Mouse (Mus musculus) cerebellum, adult 2 months (tissue): ENCODE results near the gene Olfr521. TPM values are rescaled to one million over a fixed set of nuclear protein-coding genes. Genes with fewer than 3 reads are reported as not detected.
"Not testable (repeated sequence)": the region's sequence is repeated elsewhere in the genome, so short reads cannot be mapped to it uniquely, and the experiment has no call there.

Experiments used
- DNase-seq, 2 experiments: peaks; one replicate each; pipeline ENCODE4 v3.0.0; 2021
- H3K27ac ChIP-seq: fragments of 200-500 bp; 2 replicates; pipeline ENCODE4 v1.5.1; 2012; ENCODE audit warnings: low read length, control low read depth, inconsistent platforms; ENCODE audit not compliant: insufficient read depth
- H3K27me3 ChIP-seq: fragments of 200-500 bp; 2 replicates; pipeline ENCODE4 v1.6.1; 2012; ENCODE audit warnings: inconsistent platforms, mild to moderate bottlenecking, low read length, moderate library complexity; ENCODE audit not compliant: control insufficient read depth, insufficient read depth
- H3K4me1 ChIP-seq: fragments of 200-500 bp; 2 replicates; pipeline ENCODE4 v1.6.1; 2011; ENCODE audit warnings: low read length; ENCODE audit not compliant: control insufficient read depth, insufficient read depth
- H3K4me3 ChIP-seq: fragments of 200-500 bp; replicated peaks from 2 replicates; pipeline ENCODE3; 2011; ENCODE audit warnings: mild to moderate bottlenecking, low read depth, low read length, control low read depth; ENCODE audit not compliant: insufficient read depth
- CTCF ChIP-seq: fragments of 200-500 bp; IDR thresholded peaks from 2 replicates; pipeline ENCODE4 v1.5.1; 2011; ENCODE audit warnings: low read depth, mild to moderate bottlenecking, control low read depth, low read length, moderate library complexity, borderline replicate concordance; ENCODE audit not compliant: insufficient read depth
- POLR2A ChIP-seq: fragments of 200-500 bp; IDR thresholded peaks from 2 replicates; pipeline ENCODE4 v1.6.1; 2011; ENCODE audit warnings: low read length, control low read depth, borderline replicate concordance; ENCODE audit not compliant: insufficient read depth
- WGBS: fragments of 180-500 bp; shearing (Covaris S2); methylation state at CpG from one replicate; pipeline ENCODE4 v1.1.7; 2018; 5-methylcytosine and 5-hydroxymethylcytosine counted together
- polyA plus RNA-seq: library from polyadenylated mRNA; depleted of rRNA; stranded (reverse); fragments of >200 nt; gene quantifications from 2 replicates; pipeline ENCODE4 v1.2.3, GENCODE M21; 2012

Gene Olfr521
- polyA plus RNA-seq, 1 experiment = not detected

DNA sequence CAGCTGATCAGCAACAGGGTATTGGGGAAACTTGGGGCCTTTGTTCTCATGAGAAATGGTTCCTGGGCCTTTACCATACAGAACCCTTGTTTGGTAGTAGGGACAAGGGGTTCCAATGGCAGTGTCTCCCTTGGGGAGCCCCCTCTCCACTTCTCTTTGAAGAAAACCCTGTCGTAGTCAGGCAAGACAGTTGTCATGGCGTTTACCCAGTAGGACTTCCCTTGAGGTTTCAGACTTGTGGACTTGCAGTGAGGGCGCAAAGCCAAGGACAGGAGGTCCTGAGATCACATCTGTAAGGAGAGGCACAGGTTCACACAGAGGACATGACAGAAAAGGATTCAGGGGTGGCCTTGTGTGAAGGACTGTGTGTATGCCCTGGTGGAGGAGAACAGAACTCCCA is 33.2 kb downstream of the Olfr521 start:
- Histone ChIP-seq H3K27ac (no peak overlapping the region), H3K4me3 (no peak overlapping the region), H3K4me1 (peaks cover 2% of the 10 kb centered on the region; the same call in 1 of the 2 replicates), H3K27me3 (no peaks in the 10 kb centered on the region)
- TF ChIP-seq POLR2A (no peak), CTCF (no peak)
- WGBS = 87% methylated on average over 3 of the region's 3 CpGs
- no peak for DNase-seq

DNA sequence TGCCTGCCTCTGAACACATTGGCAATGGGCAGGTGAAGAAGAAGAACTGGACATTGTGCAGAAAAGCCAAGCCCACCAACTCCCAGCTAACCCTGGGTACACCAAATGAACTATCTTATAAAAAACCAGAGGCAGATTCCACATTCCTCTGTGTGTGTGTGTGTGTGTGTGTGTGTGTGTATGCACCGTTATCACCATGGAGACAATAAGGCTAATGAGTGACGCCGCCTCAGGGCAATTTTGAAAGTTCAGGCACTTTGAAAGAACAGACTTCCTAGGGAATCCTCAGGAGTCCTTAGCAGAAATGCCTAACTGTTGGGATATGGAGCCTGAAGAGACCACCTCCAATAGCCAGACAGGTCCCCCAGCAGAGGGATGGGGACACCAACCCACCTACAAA is 34.0 kb downstream of the Olfr521 start:
- Histone ChIP-seq H3K27me3 (no peaks in the 10 kb centered on the region), H3K4me3 (no peak overlapping the region), H3K4me1 (peaks cover 2% of the 10 kb centered on the region; the same call in 1 of the 2 replicates), H3K27ac (no peak overlapping the region)
- 82% methylated on average over 3 of the region's 3 CpGs for WGBS
- no peak for TF ChIP-seq POLR2A
- DNase-seq = no peak

DNA sequence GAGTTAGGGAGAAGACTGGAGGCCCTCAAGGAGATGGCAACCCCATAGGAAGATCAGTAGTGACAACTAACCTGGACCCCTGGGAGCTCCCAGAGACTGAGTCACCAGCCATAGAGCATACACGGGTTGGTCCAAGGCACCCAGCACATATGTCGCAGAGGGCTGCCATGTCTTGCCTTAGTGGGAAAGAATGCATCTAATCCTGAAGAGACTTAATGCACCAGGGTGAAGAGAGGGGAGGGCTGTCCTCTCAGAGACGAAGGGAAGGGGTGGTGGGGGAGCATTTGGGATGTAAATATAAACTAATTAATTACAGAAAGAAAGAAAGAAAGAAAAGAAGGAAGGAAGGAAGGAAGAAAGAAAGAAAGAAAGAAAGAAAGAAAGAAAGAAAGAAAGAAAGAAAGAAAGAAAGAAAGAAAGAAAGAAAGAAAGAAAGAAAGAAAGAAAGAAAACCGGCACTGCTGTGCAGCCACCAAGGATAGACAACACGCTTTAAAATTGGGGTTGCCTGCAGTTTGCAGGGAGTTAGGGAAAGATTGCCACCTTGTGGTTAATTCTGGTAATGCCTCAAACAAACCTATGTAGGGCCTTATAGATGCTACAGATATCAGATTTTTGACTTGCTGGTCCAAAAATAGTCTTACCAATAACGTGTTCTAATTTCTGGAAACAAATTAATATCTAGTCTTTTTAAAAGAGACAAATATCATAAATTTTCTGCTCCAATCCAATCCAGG is 34.8 kb downstream of the Olfr521 start:
- Histone ChIP-seq H3K4me1 (peaks cover 2% of the 10 kb centered on the region; the same call in 1 of the 2 replicates), H3K27ac (no peak overlapping the region), H3K4me3 (no peak overlapping the region), H3K27me3 (no peaks in the 10 kb centered on the region)
- 32% methylated on average over 6 of the region's 6 CpGs for WGBS
- peak; percentile 61 for TF ChIP-seq CTCF
- TF ChIP-seq POLR2A = no peak
- peak; percentile 35 to 64 for DNase-seq

DNA sequence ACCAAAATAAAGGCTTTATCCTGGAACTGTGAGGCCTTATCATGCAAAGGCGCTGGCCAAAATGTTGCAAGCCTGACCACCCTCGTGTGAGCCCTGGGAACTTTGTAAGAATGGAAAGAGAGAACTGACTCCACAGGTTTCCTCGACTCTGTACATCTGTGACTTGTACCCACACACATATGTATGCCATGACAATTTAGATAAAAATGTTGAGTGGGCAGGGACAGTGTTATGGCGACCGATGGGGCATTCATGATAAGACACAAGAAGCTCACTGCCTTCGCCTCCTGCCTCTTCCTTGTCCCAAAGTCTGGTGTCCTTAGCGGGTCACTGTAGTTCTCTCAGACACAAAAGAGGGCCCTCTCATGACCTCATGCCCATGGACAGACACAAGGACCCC is 35.8 kb downstream of the Olfr521 start:
- 78% methylated on average over 7 of the region's 7 CpGs for WGBS
- Histone ChIP-seq H3K27me3 (no peaks in the 10 kb centered on the region), H3K27ac (no peak overlapping the region), H3K4me1 (peaks cover 2% of the 10 kb centered on the region; the same call in 1 of the 2 replicates), H3K4me3 (no peak overlapping the region)
- no peak for DNase-seq
- no peak for TF ChIP-seq CTCF
- no peak for TF ChIP-seq POLR2A

DNA sequence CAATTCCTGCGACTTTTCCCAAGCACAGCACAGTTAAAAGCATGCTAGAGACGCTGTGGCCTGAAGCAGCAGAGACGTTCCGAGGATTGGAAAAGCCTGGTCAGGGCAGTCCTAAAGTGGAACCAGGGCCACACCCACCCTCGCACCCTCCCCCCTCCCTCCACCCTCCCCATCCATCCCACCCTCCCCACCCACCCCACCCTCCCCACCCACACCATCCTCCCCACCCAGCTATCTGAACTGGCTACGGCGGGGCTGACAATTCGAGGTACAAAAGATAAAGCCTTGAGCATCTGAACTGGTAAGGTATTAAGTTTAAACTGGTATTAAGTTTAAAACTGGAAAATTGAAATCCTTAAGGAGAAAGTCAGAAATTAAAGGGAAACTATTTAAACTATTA is 40.2 kb downstream of the Olfr521 start:
- Histone ChIP-seq H3K27ac (no peak overlapping the region), H3K27me3 (no peaks in the 10 kb centered on the region), H3K4me3 (no peak overlapping the region), H3K4me1 (no peaks in the 10 kb centered on the region)
- WGBS = 72% methylated on average over 8 of the region's 8 CpGs
- TF ChIP-seq POLR2A (no peak), CTCF (no peak)
- DNase-seq = no peak

DNA sequence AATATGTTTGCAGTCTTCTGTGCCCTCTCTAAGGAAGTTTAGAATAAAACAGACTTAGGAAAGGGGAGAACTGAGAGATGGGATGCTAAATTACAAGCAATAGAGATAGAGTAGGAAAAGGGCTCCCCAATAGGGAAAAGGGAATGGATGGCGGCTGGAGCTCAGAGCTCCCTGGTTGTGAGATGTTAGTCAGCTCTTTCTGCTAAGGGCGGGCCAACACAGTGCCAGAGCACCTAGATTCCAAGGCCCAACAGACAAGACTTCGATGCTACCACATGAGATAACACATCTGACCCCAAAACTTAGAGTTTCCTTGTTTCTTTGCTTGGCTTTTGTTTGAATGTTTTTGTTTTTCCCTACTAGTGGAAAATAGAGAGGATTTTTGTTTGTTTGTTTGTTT is 40.7 kb downstream of the Olfr521 start:
- not testable (repeated sequence) for DNase-seq, H3K27me3 ChIP-seq, H3K27ac ChIP-seq, H3K4me1 ChIP-seq, H3K4me3 ChIP-seq
- 86% methylated on average over 3 of the region's 3 CpGs for WGBS

DNA sequence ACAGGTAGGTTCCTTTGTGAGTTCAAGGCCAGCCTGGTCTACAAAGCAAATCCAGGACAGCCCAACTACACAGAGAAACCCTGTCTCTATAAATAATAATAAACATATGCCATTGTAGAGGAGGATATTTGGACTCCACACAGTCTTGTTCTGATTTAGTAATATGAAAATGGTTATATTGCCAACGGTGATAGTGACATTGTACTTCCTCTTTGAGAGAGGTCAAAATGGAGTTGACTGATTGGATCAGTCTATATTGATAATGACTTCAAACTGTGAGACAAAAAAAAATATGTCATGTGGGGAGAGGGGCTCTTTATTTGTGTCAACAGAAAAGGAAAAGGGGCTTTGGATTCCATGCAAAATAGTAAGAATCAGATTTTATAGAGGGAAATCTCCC is 42.0 kb downstream of the Olfr521 start:
- TF ChIP-seq POLR2A = no peak
- TF ChIP-seq CTCF = no peak
- WGBS = 85% methylated on average over 1 of the region's 1 CpGs
- Histone ChIP-seq H3K27ac (no peak overlapping the region), H3K27me3 (no peaks in the 10 kb centered on the region), H3K4me1 (no peaks in the 10 kb centered on the region), H3K4me3 (no peak overlapping the region)
- DNase-seq = no peak

DNA sequence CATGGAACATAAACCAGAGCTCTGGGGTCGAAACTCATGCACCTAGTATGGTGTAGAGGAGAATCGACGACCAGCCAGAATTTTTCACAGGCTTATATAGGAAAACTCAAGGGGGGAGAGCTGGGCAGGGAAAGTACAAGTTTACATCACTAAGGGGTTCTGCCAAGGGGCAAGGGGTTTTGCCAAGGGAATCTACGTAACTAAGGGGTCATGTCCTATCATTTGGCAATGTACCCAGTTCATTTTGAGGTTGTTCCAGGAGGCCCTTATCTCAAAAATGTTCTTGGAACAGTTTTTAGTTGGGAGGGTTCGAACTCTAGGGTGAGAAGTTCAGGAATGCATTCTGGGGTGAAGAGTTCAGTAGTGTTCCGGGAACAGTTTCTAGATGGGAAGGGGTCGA is 43.7 kb downstream of the Olfr521 start:
- 81% methylated on average over 7 of the region's 7 CpGs for WGBS
- not testable (repeated sequence) for H3K4me3 ChIP-seq, H3K27ac ChIP-seq, H3K27me3 ChIP-seq, H3K4me1 ChIP-seq, DNase-seq
